Mouse (Mus musculus): ENCODE measurements at regions not wholly inside any gene's neighbourhood (a gene's known extent, or its start where the extent isn't known, plus 50 kb on each side); places are given as distances from the start of the nearest gene placed in this dataset.

DNA sequence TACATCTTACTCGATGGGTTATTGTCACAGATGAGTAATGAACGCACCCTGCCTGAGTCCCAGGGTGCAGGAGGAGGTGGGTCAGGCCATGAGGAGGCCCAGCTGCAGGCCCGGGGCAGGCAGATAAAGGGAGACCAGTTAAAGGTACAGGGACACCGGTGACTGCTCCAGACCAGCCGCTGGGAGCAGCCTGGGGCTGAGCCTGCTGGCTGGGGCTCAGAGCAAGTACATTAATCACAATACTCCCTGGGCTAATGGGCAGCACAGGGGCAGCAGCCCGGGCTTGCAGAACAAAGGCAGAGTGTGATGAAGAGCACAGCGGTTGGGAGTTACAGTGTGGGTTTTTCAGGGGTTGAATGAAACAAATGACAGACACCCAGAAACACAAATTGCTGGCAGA lies 154.4 kb upstream of the Rnf219 start:
- no peak for DNase-seq (ENCODE audit: low read depth)

DNA sequence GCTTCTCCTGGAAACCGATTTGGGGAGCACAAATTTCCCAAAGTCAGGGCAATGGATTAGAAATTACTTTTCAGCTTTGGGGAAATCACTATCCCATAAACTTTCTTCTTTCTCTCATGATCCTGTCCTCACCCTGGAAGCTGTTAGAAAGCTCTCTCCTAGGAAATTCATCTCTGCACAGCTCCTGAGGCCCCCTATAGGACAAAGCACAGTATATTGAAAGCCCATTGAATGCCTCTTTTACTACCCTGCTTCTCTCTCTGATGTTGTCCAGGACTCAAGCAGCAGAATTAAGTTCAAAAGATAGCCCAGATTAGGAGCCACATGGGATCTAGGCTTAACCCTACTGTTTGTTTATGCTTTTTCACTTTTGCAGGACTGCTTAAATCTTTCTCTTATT lies 139.3 kb upstream of the Rnf219 start:
- DNase-seq (ENCODE audit: low read depth) = no peak

DNA sequence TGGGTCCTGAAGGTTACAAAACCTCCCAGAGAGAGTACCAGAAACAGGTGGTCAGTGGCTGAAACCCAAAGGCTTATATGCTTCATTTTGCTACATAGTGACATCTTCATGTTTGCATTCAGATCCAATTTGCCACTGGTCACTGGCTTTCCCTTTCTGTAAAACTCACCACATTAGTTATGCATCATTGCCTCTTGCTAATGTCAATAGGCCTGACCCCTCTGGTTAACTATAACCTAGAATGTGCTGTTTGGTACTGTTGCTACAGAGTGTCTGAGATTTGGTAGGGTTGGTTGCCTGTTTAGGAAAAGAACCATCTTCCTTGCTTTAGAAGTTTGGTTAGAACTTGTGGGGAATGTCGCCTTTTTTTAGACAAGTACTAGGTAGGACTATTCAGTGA lies 136.3 kb upstream of the Rnf219 start:
- no peak for DNase-seq (ENCODE audit: low read depth)

GRCm38 (mm10) chr14:104649980-104650379 lies 127.5 kb upstream of the Rnf219 start:
- DNase-seq (ENCODE audit: low read depth) = no peak

- DNase-seq (ENCODE audit: low read depth) = no peak
These were observed 122.2 kb upstream of the Rnf219 start for GRCm38 (mm10) chr14:104644626-104645025.

DNA sequence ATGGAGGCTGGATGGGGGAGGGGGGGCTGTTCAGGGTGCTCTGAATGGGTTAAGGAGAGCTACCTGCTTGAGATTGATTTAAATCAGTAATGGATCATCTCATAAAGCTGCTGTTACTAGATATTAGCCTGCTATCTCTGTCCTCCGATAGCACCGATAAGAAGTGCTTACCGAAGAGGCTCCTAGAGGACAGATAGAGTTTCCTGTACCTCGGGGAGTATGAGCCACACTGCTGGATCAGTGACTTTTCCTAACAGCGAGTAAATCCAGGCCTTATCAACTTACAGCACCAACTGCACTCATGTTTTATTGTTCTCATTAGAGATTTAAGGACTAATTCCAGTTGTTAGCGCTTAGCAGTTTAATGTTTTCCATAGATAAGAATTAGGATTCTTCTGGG lies 120.3 kb upstream of the Rnf219 start:
- DNase-seq (ENCODE audit: low read depth) = no peak

GRCm38 (mm10) chr14:104639300-104639699 lies 116.9 kb upstream of the Rnf219 start:
- no peak for DNase-seq (ENCODE audit: low read depth)

DNA sequence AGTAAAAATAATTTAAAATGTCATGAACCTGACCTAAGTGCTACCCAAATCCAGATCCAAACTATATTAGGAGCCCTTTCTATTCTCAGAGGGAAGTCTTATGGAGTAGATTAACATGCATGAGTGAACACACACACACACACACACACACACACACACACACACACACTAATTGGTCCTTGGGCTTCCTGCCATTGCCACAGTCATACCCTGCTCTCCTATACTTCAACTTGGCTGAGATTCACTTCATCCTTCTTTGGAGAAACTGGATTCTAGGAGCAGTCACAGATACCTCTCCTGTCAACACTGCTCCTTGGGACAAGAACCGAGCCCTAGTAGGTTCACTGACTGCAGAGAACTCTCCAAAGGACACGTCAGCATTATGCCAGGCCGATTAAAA lies 89.0 kb upstream of the Rnf219 start:
- no peak for DNase-seq (ENCODE audit: low read depth)

GRCm38 (mm10) chr14:104610378-104610777 lies 87.9 kb upstream of the Rnf219 start:
- no peak for DNase-seq (ENCODE audit: low read depth)

DNA sequence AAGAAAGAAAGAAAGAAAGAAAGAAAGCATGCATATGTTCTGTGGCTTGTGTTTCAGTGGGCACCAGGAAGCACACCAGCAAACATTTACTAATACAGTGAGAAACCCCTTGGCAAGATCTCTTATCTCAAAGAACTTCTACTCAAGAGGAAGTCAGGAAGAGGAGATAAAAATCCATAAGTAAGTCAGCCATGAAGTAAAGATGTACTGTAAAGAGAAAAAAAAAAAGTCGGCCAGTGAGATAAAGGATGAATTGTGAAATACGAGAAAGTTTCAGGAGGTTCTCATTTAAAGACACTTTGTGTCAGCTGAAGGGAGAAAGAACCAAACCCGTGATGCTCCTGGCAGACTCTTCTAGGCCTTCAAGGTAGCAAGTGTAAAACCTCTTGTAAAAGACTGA lies 72.4 kb upstream of the Rnf219 start:
- no peak for DNase-seq (ENCODE audit: low read depth)
